Mouse (Mus musculus) fibroblast of lung, adult 2 months (primary cell): ENCODE measurements around the gene Fut8.

Experiments
- DNase-seq: peaks from one replicate; pipeline ENCODE4 v3.0.0-alpha.2; 2011; ENCODE audit warnings: low read depth

Gene Fut8

GRCm38 (mm10) chr12:77237950-77238530 is at the start of gene Fut8:
TSS of gene Fut8 (plus strand) at chr12:77238125.
- peak; percentile 80 for DNase-seq

- no peak for DNase-seq
These were observed 48.8 kb upstream of the Fut8 start for GRCm38 (mm10) chr12:77189161-77189560.

- no peak for DNase-seq
These were observed 47.9 kb upstream of the Fut8 start for GRCm38 (mm10) chr12:77189933-77190446.

- no peak for DNase-seq
These were observed 46.2 kb upstream of the Fut8 start for GRCm38 (mm10) chr12:77191478-77192271.

GRCm38 (mm10) chr12:77192714-77193113 is 45.2 kb upstream of the Fut8 start:
- no peak for DNase-seq

- DNase-seq: no peak
These were observed 44.7 kb upstream of the Fut8 start for GRCm38 (mm10) chr12:77193225-77193716.

GRCm38 (mm10) chr12:77195044-77195443 is 42.9 kb upstream of the Fut8 start:
- no peak for DNase-seq

GRCm38 (mm10) chr12:77196529-77197095 is 41.3 kb upstream of the Fut8 start:
- no peak for DNase-seq

GRCm38 (mm10) chr12:77197121-77197599 is 40.8 kb upstream of the Fut8 start:
- DNase-seq: no peak

- DNase-seq: no peak
These were observed 39.7 kb upstream of the Fut8 start for GRCm38 (mm10) chr12:77198253-77198652.

- no peak for DNase-seq
These were observed 36.3 kb upstream of the Fut8 start for GRCm38 (mm10) chr12:77201461-77202143.

GRCm38 (mm10) chr12:77203136-77203535 is 34.8 kb upstream of the Fut8 start:
- DNase-seq: no peak

GRCm38 (mm10) chr12:77206852-77207251 is 31.1 kb upstream of the Fut8 start:
- DNase-seq: no peak

- no peak for DNase-seq
These were observed 29.9 kb upstream of the Fut8 start for GRCm38 (mm10) chr12:77208056-77208455.

- DNase-seq: no peak
These were observed 29.2 kb upstream of the Fut8 start for GRCm38 (mm10) chr12:77208576-77209180.

GRCm38 (mm10) chr12:77211695-77212208 is 26.2 kb upstream of the Fut8 start:
- no peak for DNase-seq

- no peak for DNase-seq
These were observed 23.9 kb upstream of the Fut8 start for GRCm38 (mm10) chr12:77213896-77214564.

GRCm38 (mm10) chr12:77214565-77214909 is 23.4 kb upstream of the Fut8 start:
- no peak for DNase-seq

GRCm38 (mm10) chr12:77216511-77217192 is 21.3 kb upstream of the Fut8 start:
- DNase-seq: no peak

- DNase-seq: no peak
These were observed 17.3 kb upstream of the Fut8 start for GRCm38 (mm10) chr12:77220616-77221015.
